Mouse (Mus musculus) myocyte (in vitro differentiated cells): ENCODE measurements at regions not wholly inside any gene's neighbourhood (a gene's known extent, or its start where the extent isn't known, plus 50 kb on each side); places are given as distances from the start of the nearest gene placed in this dataset.

Experiments used
- H3K27me3 ChIP-seq: one replicate; pipeline ENCODE4 v1.6.1; 2011; ENCODE audit not compliant: control insufficient read depth, insufficient read depth, insufficient read length
- H3K36me3 ChIP-seq: one replicate; pipeline ENCODE4 v1.6.1; 2011; ENCODE audit not compliant: control insufficient read depth, insufficient read depth
- H3K4me2 ChIP-seq: one replicate; pipeline ENCODE4 v1.6.1; 2011; ENCODE audit warnings: low read depth, control low read depth
- H3K4me3 ChIP-seq: one replicate; pipeline ENCODE4 v1.5.1; 2011; ENCODE audit warnings: mild to moderate bottlenecking, control low read depth, moderate library complexity
- H3K79me2 ChIP-seq: one replicate; pipeline ENCODE4 v1.6.1; 2011; ENCODE audit not compliant: control insufficient read depth, insufficient read depth
- H3ac ChIP-seq: one replicate; pipeline ENCODE4 v1.6.1; 2011; ENCODE audit not compliant: control insufficient read depth, insufficient read length
- CEBPB ChIP-seq: IDR thresholded peaks from 2 replicates; pipeline ENCODE4 v1.6.1; 2011; ENCODE audit warnings: mild to moderate bottlenecking, moderate library complexity; ENCODE audit not compliant: poor library complexity, insufficient read depth, severe bottlenecking
- E2F4 ChIP-seq: IDR thresholded peaks from one replicate; pipeline ENCODE4 v1.6.1; 2011; ENCODE audit warnings: mild to moderate bottlenecking, control low read depth, moderate library complexity; ENCODE audit not compliant: insufficient read depth
- MAX ChIP-seq: IDR thresholded peaks from one replicate; pipeline ENCODE4 v1.6.1; 2011; ENCODE audit warnings: low read depth, mild to moderate bottlenecking, control low read depth
- MYOD1 ChIP-seq, 3 experiments: IDR thresholded peaks; one replicate each; pipeline ENCODE4 v1.6.1; 2011; ENCODE audit warnings: control low read depth in 2 of 3, low read depth in 2 of 3, mild to moderate bottlenecking in 2 of 3, moderate library complexity in 1 of 3; ENCODE audit not compliant: insufficient read length in 2 of 3, control insufficient read depth in 1 of 3
- MYOG ChIP-seq, 3 experiments: IDR thresholded peaks; one replicate each; pipeline ENCODE4 v1.6.1; 2011; ENCODE audit warnings: control low read depth in 2 of 3, low read depth in 2 of 3, mild to moderate bottlenecking in 2 of 3; ENCODE audit not compliant: insufficient read length in 2 of 3, control insufficient read depth in 1 of 3, insufficient read depth in 1 of 3
- POLR2A ChIP-seq: IDR thresholded peaks from one replicate; pipeline ENCODE4 v1.6.1; 2011; ENCODE audit warnings: low read depth, mild to moderate bottlenecking, control low read depth, moderate library complexity; ENCODE audit not compliant: insufficient read length
- POLR2AphosphoS2 ChIP-seq: IDR thresholded peaks from one replicate; pipeline ENCODE4 v1.6.1; 2011; ENCODE audit warnings: low read depth, control low read depth; ENCODE audit not compliant: insufficient read length
- REST ChIP-seq: IDR thresholded peaks from one replicate; pipeline ENCODE4 v1.6.1; 2011; ENCODE audit warnings: mild to moderate bottlenecking, control low read depth, moderate library complexity; ENCODE audit not compliant: insufficient read depth, insufficient read length
- SRF ChIP-seq: IDR thresholded peaks from one replicate; pipeline ENCODE4 v1.6.1; 2011; ENCODE audit warnings: low read depth; ENCODE audit not compliant: control insufficient read depth, insufficient read length
- TCF12 ChIP-seq: IDR thresholded peaks from one replicate; pipeline ENCODE4 v1.6.1; 2011; ENCODE audit warnings: mild to moderate bottlenecking, control low read depth; ENCODE audit not compliant: poor library complexity, insufficient read depth, severe bottlenecking
- TCF3 ChIP-seq: IDR thresholded peaks from one replicate; pipeline ENCODE4 v1.6.1; 2011; ENCODE audit warnings: low read depth, control low read depth; ENCODE audit not compliant: insufficient read length
- USF1 ChIP-seq: IDR thresholded peaks from one replicate; pipeline ENCODE4 v1.6.1; 2011; ENCODE audit warnings: low read depth, mild to moderate bottlenecking, control low read depth, moderate library complexity

DNA sequence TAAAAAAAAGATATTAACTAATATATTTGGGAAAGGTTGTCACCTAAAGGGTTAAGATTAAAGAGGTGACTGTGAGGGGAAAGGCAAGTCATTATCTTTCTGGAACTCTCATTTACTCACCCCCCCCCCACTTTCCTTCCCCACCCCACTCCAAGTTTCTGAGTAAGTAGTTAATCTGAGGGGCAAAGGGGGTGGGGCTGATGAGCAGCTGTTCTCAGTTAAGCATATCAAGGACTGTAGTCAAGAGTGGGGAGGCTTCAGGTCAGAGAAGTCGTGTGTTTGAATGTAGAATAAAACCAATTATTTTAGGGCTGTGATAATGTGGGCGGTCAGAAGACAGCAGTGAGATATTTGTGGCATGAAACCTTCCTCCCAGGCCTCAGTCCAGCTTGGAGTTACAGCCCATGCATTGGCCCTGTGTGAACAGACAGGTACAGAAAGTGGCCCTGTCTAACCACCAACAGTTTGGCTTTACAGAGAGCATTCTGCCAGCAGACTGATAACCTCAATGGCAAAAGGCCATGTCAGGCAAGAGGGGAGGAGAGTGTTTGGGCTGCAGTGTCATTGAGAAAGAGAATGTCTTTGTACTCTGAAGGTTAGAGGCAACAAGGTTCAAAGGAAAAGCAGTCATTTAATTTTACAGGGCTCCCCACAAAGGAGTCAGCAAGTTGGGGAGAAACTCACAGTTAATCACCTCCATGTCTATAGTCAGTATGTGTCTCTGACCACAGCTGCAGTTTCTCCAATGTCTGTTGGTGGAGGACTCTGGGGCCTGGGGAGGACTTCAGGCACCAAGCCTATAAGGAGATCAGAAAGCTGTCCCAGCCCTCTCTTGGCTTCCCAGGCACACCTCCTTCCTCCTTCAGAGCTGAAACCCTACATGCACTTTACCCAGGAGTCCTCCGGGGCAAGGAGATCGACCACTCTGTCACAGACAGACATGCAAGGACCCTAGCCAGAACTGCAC, 888.0 kb downstream of the Zfp704 start:
- Histone ChIP-seq H3K4me2 (no peak overlapping the region), H3K4me3 (no peak overlapping the region), H3ac (no peak overlapping the region), H3K79me2 (no peaks in the 10 kb centered on the region), H3K27me3 (no peaks in the 10 kb centered on the region), H3K36me3 (no peaks in the 10 kb centered on the region)
- no peak for TF ChIP-seq USF1
- TF ChIP-seq POLR2AphosphoS2, result no peak
- no peak for TF ChIP-seq POLR2A
- no peak for TF ChIP-seq MAX
- TF ChIP-seq CEBPB, result no peak
- TF ChIP-seq MYOG (IDR thresholded peaks at IDR 0.05; ENCODE audit: control insufficient read depth in 1 of 3, insufficient read depth in 1 of 3, insufficient read length in 2 of 3, low read depth in 2 of 3), result no peak
- TF ChIP-seq MYOD1 (IDR thresholded peaks at IDR 0.05; ENCODE audit: control insufficient read depth in 1 of 3, insufficient read length in 2 of 3, low read depth in 2 of 3), result peak in 1 of 3 experiments; percentile 6

DNA sequence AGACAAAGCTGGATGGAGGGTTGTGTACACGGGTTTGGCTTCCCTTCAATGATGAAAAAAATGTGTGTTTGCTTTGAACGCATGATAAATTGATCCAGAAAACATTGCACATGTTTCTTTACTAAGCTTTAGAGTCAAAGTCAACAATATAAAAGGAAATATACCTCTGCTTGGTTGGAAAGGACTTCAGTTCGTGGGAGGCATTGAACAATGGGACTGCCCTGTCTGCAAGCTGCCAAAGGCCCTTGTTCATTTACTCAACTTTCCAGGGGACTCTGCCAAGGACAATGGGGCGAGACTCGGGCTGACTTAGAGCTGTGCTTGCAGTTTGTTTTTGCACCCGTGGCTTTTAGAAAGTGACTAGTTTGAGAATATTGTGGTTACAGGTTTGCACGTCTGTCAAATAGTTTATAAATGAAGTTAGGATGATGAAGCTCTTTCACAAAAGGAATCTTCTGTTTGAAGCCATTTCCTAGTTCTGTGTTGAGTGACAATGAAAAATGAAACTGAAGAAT, 889.2 kb downstream of the Zfp704 start:
- no peak overlapping the region for H3ac ChIP-seq
- peak overlapping the region; percentile 22 for H3K4me2 ChIP-seq
- H3K27me3 ChIP-seq, result no peaks in the 10 kb centered on the region
- H3K36me3 ChIP-seq, result no peaks in the 10 kb centered on the region
- TF ChIP-seq POLR2A, result no peak
- TF ChIP-seq MAX, result no peak
- no peak for TF ChIP-seq POLR2AphosphoS2
- TF ChIP-seq TCF3, result no peak
- no peak for TF ChIP-seq SRF
- no peak for TF ChIP-seq MYOG (IDR thresholded peaks at IDR 0.05; ENCODE audit: control insufficient read depth in 1 of 3, insufficient read depth in 1 of 3, insufficient read length in 2 of 3, low read depth in 2 of 3)
- TF ChIP-seq CEBPB, result no peak
- TF ChIP-seq REST, result no peak
- TF ChIP-seq TCF12, result no peak
- TF ChIP-seq MYOD1 (IDR thresholded peaks at IDR 0.05; ENCODE audit: control insufficient read depth in 1 of 3, insufficient read length in 2 of 3, low read depth in 2 of 3), result no peak
- no peak for TF ChIP-seq USF1
- no peak for TF ChIP-seq E2F4
- H3K4me3 ChIP-seq, result no peak overlapping the region
- no peaks in the 10 kb centered on the region for H3K79me2 ChIP-seq

DNA sequence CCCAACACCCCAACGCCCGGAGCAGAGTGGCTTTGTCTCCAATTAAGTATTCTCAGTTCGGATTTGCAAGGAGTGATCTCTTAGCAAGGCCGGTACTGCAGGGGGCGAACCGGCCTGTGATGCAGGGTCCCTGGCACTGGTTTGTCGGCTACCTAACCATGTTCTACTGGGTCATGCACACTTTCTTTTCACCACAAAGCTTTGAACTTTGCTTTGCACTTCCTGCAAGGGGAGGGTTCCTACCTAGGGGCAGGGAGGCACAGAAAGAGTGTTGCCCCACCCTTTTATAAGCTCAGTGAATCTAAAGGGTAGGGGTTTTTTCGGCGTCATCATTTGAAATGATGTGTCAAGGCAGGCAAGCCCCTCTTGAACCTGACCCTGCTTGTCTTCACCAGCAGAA, 891.7 kb downstream of the Zfp704 start:
- no peaks in the 10 kb centered on the region for H3K36me3 ChIP-seq
- H3K4me2 ChIP-seq, result peak overlapping the region; percentile 63
- H3K79me2 ChIP-seq, result no peaks in the 10 kb centered on the region
- TF ChIP-seq TCF3, result no peak
- no peak for TF ChIP-seq CEBPB
- no peaks in the 10 kb centered on the region for H3K27me3 ChIP-seq
- no peak overlapping the region for H3ac ChIP-seq
- H3K4me3 ChIP-seq, result no peak overlapping the region

DNA sequence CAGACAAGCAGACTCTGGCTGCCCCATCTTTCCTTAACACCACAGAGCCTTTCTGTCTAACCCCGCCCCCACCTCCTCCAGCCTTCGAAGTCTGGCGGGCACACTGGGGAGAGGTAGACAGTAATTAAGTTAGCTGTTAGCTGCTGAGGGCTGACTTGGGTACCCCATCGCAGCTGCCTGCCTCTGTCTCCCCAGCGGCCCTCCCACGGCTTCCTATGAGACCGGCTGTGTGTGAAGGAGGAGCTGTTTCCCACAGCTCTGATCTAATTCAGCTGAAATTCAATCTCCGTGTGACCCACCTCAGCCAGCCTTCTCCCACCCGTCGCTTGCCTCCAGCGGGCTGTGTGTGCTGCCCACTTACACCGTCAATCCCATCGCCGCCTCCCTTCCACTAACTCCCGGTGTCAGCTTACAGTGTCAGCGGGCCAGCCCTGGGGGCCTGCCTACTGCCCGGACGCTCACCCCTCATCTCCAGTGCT, 892.5 kb downstream of the Zfp704 start:
- no peaks in the 10 kb centered on the region for H3K27me3 ChIP-seq
- H3K79me2 ChIP-seq, result no peaks in the 10 kb centered on the region
- H3K36me3 ChIP-seq, result no peaks in the 10 kb centered on the region
- no peak overlapping the region for H3K4me3 ChIP-seq
- peak overlapping the region; percentile 63 for H3K4me2 ChIP-seq
- H3ac ChIP-seq, result no peak overlapping the region
- peak; percentile 4 for TF ChIP-seq TCF12
- peak in 2 of 3 experiments; percentile 52 to 78 for TF ChIP-seq MYOD1 (IDR thresholded peaks at IDR 0.05; ENCODE audit: control insufficient read depth in 1 of 3, insufficient read length in 2 of 3, low read depth in 2 of 3)
- TF ChIP-seq MAX, result no peak
